Mouse (Mus musculus): ENCODE measurements around the gene Fopnl.

The Fopnl gene

GRCm38 (mm10) chr16:14307373-14307772 lies 9.8 kb downstream of the Fopnl start:
- DNase-seq (ENCODE audit: low read depth): no peak

GRCm38 (mm10) chr16:14306451-14306850 lies 10.8 kb downstream of the Fopnl start:
- no peak for DNase-seq (ENCODE audit: low read depth)

GRCm38 (mm10) chr16:14304791-14305190 lies 12.4 kb downstream of the Fopnl start:
- DNase-seq (ENCODE audit: low read depth): no peak

- no peak for DNase-seq (ENCODE audit: low read depth)
These were observed 13.5 kb downstream of the Fopnl start for GRCm38 (mm10) chr16:14303676-14304075.

GRCm38 (mm10) chr16:14303148-14303547 lies 14.1 kb downstream of the Fopnl start:
- DNase-seq (ENCODE audit: low read depth): no peak

- no peak for DNase-seq (ENCODE audit: low read depth)
These were observed 18.7 kb downstream of the Fopnl start for GRCm38 (mm10) chr16:14298461-14298860.

GRCm38 (mm10) chr16:14297746-14298145 lies 19.5 kb downstream of the Fopnl start:
- DNase-seq (ENCODE audit: low read depth): no peak

GRCm38 (mm10) chr16:14297137-14297536 lies 20.1 kb downstream of the Fopnl start:
- no peak for DNase-seq (ENCODE audit: low read depth)

GRCm38 (mm10) chr16:14296544-14297124 lies 20.6 kb downstream of the Fopnl start:
- no peak for DNase-seq (ENCODE audit: low read depth)

GRCm38 (mm10) chr16:14295291-14295690 lies 21.9 kb downstream of the Fopnl start:
- DNase-seq (ENCODE audit: low read depth): no peak

GRCm38 (mm10) chr16:14292205-14293199 lies 24.7 kb downstream of the Fopnl start:
- no peak for DNase-seq (ENCODE audit: low read depth)

GRCm38 (mm10) chr16:14291223-14291622 lies 26.0 kb downstream of the Fopnl start, which contains the start of gene Myh11:
TSS of gene Myh11 (minus strand) at chr16:14291372.
- DNase-seq (ENCODE audit: low read depth): peak; percentile 16

GRCm38 (mm10) chr16:14272374-14272965 lies 44.7 kb downstream of the Fopnl start:
- no peak for DNase-seq (ENCODE audit: low read depth)

GRCm38 (mm10) chr16:14265203-14265920 lies 51.8 kb downstream of the Fopnl start:
- DNase-seq (ENCODE audit: low read depth): no peak

- no peak for DNase-seq (ENCODE audit: low read depth)
These were observed 52.7 kb downstream of the Fopnl start for GRCm38 (mm10) chr16:14264504-14264903.

- no peak for DNase-seq (ENCODE audit: low read depth)
These were observed 54.0 kb downstream of the Fopnl start for GRCm38 (mm10) chr16:14263241-14263640.

GRCm38 (mm10) chr16:14262410-14262809 lies 54.8 kb downstream of the Fopnl start:
- DNase-seq (ENCODE audit: low read depth): no peak

GRCm38 (mm10) chr16:14258856-14259255 lies 58.3 kb downstream of the Fopnl start:
- no peak for DNase-seq (ENCODE audit: low read depth)

GRCm38 (mm10) chr16:14253586-14253985 lies 63.6 kb downstream of the Fopnl start:
- DNase-seq (ENCODE audit: low read depth): no peak

GRCm38 (mm10) chr16:14252877-14253276 lies 64.3 kb downstream of the Fopnl start:
- no peak for DNase-seq (ENCODE audit: low read depth)

GRCm38 (mm10) chr16:14249913-14250312 lies 67.3 kb downstream of the Fopnl start:
- DNase-seq (ENCODE audit: low read depth): no peak

Measured in naive thymus-derived CD4-positive, alpha-beta T cell, adult 2 months (primary cell).